Mouse (Mus musculus) kidney, adult 2 months (tissue): ENCODE measurements at regions not wholly inside any gene's neighbourhood (a gene's known extent, or its start where the extent isn't known, plus 50 kb on each side); places are given as distances from the start of the nearest gene placed in this dataset.
A peak's percentile ranks its signal among the peaks of the same experiment; 100 is the strongest.

ENCODE experiments used
- CTCF ChIP-seq: fragments of 200-500 bp; conservative IDR thresholded peaks from 2 replicates; pipeline ENCODE4 v1.5.1; 2011; ENCODE audit warnings: low read depth, mild to moderate bottlenecking, control low read depth, low read length, moderate library complexity, mixed read lengths; ENCODE audit not compliant: insufficient read depth, insufficient read length
- POLR2A ChIP-seq: fragments of 200-500 bp; IDR thresholded peaks from one replicate; pipeline ENCODE4 v1.6.1; 2011; ENCODE audit warnings: low read depth, low read length, control low read depth

DNA sequence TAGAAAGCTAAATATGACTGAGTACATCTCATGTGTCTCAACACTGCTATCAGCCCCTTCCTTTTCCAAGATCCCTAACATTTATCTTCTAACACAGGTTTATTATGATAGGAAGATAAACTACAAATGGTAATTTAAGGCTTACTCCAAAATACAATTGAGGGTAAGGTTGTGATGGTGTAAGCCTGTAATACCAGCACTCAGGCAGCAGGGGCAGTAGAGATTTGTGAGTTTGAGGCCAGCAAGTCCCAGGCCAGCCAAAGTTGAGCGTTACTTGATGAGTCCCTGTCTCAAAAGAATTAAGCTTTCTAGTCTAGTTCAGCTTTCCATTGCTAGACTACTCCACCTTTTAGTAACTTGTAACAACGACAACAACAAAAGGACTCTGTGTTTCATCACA is 69.1 kb downstream of the Pabpc6 start:
- TF ChIP-seq CTCF (peak; percentile 24; the same call in 1 of the 2 replicates), POLR2A (no peak)
